Mouse (Mus musculus) c-Kit-negative CD71-positive TER-119-positive erythroid progenitor cells, embryonic 14.5 days (primary cell): ENCODE measurements around the gene Smg8.
"Not testable (repeated sequence)": the region's sequence is repeated elsewhere in the genome, so short reads cannot be mapped to it uniquely, and the experiment has no call there.

Experiments
- DNase-seq: peaks from one replicate; pipeline ENCODE4 v3.0.0-alpha.2; 2013; ENCODE audit warnings: low read depth, low spot score

Smg8 gene

GRCm38 (mm10) chr11:87086290-87086984 is at the start of gene Smg8:
Gene Smg8, minus strand, starts transcription at chr11:87086774.
- DNase-seq: peak; percentile 55

- no peak for DNase-seq
Measured at GRCm38 (mm10) chr11:87136233-87136632, 49.7 kb upstream of the Smg8 start.

GRCm38 (mm10) chr11:87126824-87127816 is 40.5 kb upstream of the Smg8 start, which contains the start of gene Trim37:
Gene Trim37, plus strand, starts transcription at chr11:87127077.
- peak; percentile 89 for DNase-seq

DNA sequence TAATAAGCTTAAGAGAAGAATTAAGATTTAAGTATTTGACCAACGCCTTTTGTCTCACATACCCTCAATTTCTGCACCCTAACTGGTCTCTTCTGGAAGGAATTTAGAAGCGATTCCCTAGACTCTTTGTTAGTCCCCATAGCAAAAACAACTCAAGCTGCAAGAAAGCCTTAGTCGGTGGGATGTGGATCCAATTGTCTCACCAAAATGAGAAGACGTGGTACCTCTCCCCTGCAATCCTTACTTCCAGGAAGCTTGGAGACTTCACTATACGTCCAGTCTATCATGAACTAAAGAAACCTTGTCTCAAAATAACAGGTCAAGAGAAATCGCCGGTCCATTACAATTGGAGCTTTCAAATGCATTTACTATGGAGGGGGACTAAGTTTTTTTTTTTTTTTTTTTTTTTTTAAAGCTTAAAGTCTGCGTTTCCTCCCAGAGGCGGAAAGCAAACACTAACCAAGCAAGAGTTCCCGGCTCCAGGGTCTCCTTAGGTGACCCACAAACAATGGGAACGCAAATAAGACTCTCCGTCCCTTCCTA is 39.8 kb upstream of the Smg8 start:
- no peak for DNase-seq

- no peak for DNase-seq
Measured at GRCm38 (mm10) chr11:87125562-87125961, 39.0 kb upstream of the Smg8 start.

DNA sequence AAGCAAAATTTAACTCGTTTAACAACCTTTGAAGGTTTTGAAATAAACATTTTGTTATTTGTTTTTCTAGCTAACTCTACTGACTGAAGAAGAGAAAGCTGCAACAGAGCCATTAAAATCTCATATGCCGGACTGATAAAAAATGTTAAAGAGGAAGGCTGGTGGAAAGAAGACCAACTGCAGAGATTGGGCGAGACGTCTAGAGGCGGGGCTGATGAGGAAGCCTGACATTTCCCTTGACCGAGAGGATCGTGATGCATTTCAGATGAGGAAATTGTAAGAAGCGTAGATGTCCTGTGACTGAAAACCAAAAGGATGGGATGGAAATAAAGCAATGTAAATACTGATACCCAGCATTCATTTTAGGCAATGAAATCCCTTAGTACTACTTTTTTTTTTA is 35.3 kb upstream of the Smg8 start:
- DNase-seq: no peak

DNA sequence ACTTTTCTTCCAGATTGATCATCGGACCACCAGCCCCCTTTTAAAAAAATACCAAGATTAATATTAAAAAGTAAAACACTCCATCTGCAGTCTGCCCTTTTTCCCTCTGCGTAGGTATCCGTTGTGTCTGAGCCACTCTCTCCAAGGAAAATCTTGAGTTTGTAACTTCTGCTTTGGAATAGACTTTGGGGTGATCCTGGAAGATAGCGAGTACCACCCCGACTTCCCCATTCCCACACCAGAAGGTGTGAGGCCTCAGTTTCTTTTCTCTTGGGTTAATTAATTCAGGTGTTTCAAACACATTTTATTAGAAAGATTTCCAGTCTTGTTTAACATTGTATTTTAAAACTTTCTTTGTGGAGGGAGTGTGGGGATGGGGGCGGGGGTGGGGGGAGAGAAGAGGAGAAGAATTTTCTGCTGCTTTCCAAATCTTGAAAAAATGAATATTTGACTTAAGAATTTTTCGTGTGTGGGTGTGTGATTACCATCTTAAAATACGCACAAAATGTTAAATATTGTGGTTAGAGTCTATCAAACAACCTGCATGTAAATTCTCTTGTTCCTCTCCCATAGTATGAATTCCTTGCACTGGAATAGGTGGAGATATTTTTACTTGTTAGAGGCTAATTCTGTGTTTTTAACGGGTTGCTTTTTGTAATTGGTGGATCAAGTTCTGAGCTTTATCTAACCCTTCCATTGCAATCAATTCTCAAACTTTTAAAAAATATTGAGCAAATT is 23.8 kb upstream of the Smg8 start:
- no peak for DNase-seq

- no peak for DNase-seq
Measured at GRCm38 (mm10) chr11:87109519-87110171, 23.1 kb upstream of the Smg8 start.

- DNase-seq: peak; percentile 99
Measured at GRCm38 (mm10) chr11:87108755-87109518, 22.4 kb upstream of the Smg8 start, which contains the start of gene Ska2. Gene Ska2, plus strand, starts transcription at chr11:87109234.

GRCm38 (mm10) chr11:87108409-87108754 is 21.8 kb upstream of the Smg8 start, which contains the start of gene Prr11:
Gene Prr11, minus strand, starts transcription at chr11:87108708.
- no peak for DNase-seq

- no peak for DNase-seq
Measured at GRCm38 (mm10) chr11:87087142-87087541, 568 bp upstream of the Smg8 start.

- DNase-seq: no peak
Measured at GRCm38 (mm10) chr11:87085461-87085860, 1.1 kb downstream of the Smg8 start.

DNA sequence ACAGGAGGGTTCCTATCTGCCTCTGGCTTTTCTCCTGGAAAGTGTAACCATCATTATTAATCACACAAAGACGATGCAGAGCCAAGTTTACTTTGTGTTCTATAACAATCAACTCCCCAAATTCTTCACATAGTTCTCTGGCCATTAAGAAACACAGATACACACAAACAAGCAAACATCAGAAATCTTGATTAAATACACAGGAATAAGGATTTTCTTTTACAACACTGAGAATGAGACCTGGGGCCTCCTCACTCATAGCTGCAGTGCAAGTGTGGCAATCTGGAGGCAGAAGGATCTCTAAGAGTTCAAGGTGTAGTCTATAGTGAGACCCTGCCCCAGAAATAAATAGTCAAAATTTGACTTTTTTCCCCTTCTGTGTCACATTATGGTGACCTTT is 2.9 kb downstream of the Smg8 start:
- DNase-seq: no peak

DNA sequence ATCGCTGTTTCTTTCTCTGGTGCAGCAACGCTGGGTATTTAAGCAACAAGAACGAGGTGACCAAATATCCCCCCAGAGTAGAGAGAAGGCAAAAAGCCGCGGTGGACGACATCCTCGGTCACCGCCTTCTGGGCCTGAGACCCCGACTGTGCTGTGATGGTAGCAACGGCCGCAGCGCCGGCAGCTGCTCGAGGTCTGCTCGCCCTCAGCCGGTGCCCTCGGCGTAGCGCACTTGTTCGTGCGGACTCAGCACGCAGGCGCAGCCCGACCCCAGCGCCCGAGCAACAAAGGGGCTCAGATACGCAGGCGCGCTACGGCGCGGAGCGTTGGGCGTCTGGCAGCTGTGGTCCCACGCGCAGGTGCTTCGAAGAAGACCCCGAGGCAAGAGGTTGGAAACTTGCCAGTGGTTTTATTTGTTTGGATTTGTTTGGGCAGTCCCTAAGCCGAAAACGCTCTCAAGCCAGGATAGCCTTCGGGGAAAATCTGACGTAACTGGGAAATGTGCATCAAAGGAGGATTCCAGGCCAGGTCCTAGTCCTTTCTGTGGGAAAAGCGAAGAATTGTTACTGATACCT is 12.6 kb downstream of the Smg8 start, which contains the start of gene Gdpd1:
Gene Gdpd1 (minus strand): TSS at position 197 of the 575 bp plus-strand sequence.
- peak; percentile 60 for DNase-seq

DNA sequence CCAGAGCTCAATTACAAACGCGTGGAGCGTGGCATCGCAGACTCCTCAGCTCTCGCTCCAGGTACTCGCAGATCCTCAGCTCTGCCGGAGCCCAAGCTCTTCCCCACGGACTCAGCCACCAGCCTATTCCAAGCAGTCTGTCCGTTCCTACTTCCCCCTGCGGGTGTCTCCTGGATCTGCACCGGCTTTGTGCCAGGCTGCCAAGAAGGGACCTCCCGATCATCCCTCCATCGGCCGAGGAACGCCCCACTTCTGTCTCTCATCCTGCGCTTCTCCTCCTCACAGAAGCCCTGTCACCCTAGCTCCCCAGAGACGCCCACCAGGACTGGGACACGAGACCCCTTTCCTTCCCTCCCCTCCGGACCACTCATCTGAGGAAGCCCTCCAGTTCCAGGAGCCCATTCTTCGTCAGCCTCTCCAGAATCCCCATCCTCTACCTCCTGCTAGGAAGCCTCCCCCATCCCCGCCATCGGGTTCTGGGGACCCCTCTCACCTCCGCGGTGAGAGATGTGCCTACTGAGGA is 13.2 kb downstream of the Smg8 start:
- DNase-seq: peak; percentile 21

- DNase-seq: no peak
Measured at GRCm38 (mm10) chr11:87062087-87062486, 24.5 kb downstream of the Smg8 start.

GRCm38 (mm10) chr11:87060410-87060809 is 26.2 kb downstream of the Smg8 start:
- no peak for DNase-seq

- no peak for DNase-seq
Measured at GRCm38 (mm10) chr11:87056286-87056685, 30.3 kb downstream of the Smg8 start.

DNA sequence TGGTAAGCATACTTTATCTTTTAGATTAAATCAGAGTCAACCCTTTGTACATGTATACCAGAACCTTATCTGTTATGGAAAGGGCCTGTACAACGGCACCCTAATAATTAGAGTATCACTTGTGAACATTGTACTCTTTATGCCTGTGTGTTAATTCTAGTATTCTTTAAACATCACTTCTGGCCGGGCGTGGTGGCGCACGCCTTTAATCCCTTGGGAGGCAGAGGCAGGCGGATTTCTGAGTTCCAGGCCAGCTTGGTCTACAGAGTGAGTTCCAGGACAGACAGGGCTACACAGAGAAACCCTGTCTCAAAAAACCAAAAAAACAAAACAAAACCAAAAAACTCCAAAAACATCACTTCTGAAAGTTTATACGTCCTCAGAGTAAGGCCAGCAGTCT is 37.7 kb downstream of the Smg8 start:
- not testable (repeated sequence) for DNase-seq
